Mouse (Mus musculus) layer of hippocampus, adult 2 months (tissue): ENCODE data around the gene Gm10324. TPM values are rescaled to one million over a fixed set of nuclear protein-coding genes. Genes with fewer than 3 reads are reported as not detected.
"Not testable (repeated sequence)": the region's sequence is repeated elsewhere in the genome, so short reads cannot be mapped to it uniquely, and the experiment has no call there.

Source experiments
- DNase-seq, 2 experiments: peaks; one replicate each; pipeline ENCODE4 v3.0.0; 2022; ENCODE audit warnings: low spot score in 2 of 2
- H3K27ac ChIP-seq: fragments of 200-600 bp; 2 replicates; pipeline ENCODE4 v1.8.1; 2022
- H3K4me3 ChIP-seq: fragments of 200-600 bp; 2 replicates; pipeline ENCODE4 v1.8.1; 2022; ENCODE audit warnings: mild to moderate bottlenecking
- long read RNA-seq, 2 experiments: library from polyadenylated mRNA; stranded (forward); transcript quantifications; one replicate each; pipeline ENCODE4 v2.0.0; 2021; ENCODE audit warnings: borderline mapping rate in 2 of 2
- total RNA-seq, 2 experiments: library from RNA; stranded (reverse); gene quantifications; 2 replicates each; pipeline ENCODE4 v1.2.3; 2021

Gm10324 gene
- total RNA-seq: not detected
- long read RNA-seq, experiment 1: 0 reads
- long read RNA-seq, experiment 2: 0 reads

DNA sequence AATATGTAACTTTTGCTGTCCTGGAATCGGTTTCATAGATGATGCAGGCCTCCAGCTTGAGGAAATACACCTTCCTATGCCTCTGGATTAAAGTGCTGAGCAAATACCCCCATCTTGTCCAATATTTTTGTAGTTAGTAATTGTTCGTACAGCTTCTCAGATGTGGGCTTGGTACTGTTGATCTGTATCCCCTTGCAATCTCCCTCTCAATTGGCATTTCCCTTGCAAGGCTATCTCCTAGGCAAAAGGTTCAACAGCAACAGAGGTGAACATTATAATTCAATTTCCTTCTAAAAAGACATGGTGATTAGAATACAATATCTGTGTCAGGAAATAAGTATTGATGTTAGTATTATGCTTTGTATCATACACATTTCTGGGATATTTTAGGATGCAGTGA lies at the start of gene Gm10324:
Gene Gm10324, plus strand, starts transcription at position 301 of the 400 bp plus-strand sequence.
- H3K4me3 ChIP-seq, H3K27ac ChIP-seq, DNase-seq: not testable (repeated sequence)

Other genes with a start within 250 kb of the Gm10324 start
- gene Gm10772, start 108.0 kb downstream of the Gm10324 start, total RNA-seq: not detected